Mouse (Mus musculus) right cerebral cortex, adult 18-20 months (tissue): ENCODE results near the gene Ccser1.

Experiments used
- DNase-seq: peaks from one replicate; pipeline ENCODE4 v3.0.0; 2022; ENCODE audit warnings: mixed read lengths

The Ccser1 gene

GRCm38 (mm10) chr6:61300975-61301374 is 120.9 kb downstream of the Ccser1 start:
- no peak for DNase-seq

- no peak for DNase-seq
Measured at GRCm38 (mm10) chr6:61301631-61302030, 121.5 kb downstream of the Ccser1 start.

- no peak for DNase-seq
Measured at GRCm38 (mm10) chr6:61311324-61312091, 131.4 kb downstream of the Ccser1 start.

GRCm38 (mm10) chr6:61315884-61316601 is 135.9 kb downstream of the Ccser1 start:
- DNase-seq = peak; percentile 69

- no peak for DNase-seq
Measured at GRCm38 (mm10) chr6:61320842-61321241, 140.7 kb downstream of the Ccser1 start.

GRCm38 (mm10) chr6:61322328-61322727 is 142.2 kb downstream of the Ccser1 start:
- no peak for DNase-seq

GRCm38 (mm10) chr6:61326131-61326530 is 146.0 kb downstream of the Ccser1 start:
- DNase-seq = no peak

- no peak for DNase-seq
Measured at GRCm38 (mm10) chr6:61328981-61329380, 148.9 kb downstream of the Ccser1 start.

- DNase-seq = no peak
Measured at GRCm38 (mm10) chr6:61329593-61330540, 149.7 kb downstream of the Ccser1 start.

GRCm38 (mm10) chr6:61334466-61334865 is 154.3 kb downstream of the Ccser1 start:
- DNase-seq = no peak

- peak; percentile 19 for DNase-seq
Measured at GRCm38 (mm10) chr6:61347045-61347838, 167.1 kb downstream of the Ccser1 start.

GRCm38 (mm10) chr6:61363722-61364121 is 183.6 kb downstream of the Ccser1 start:
- no peak for DNase-seq

- DNase-seq = peak; percentile 28
Measured at GRCm38 (mm10) chr6:61382526-61382925, 202.4 kb downstream of the Ccser1 start.

GRCm38 (mm10) chr6:61382991-61383390 is 202.9 kb downstream of the Ccser1 start:
- DNase-seq = no peak

- no peak for DNase-seq
Measured at GRCm38 (mm10) chr6:61387046-61387445, 206.9 kb downstream of the Ccser1 start.

GRCm38 (mm10) chr6:61427490-61427889 is 247.4 kb downstream of the Ccser1 start:
- DNase-seq = no peak

GRCm38 (mm10) chr6:61430881-61431725 is 251.0 kb downstream of the Ccser1 start:
- DNase-seq = no peak

GRCm38 (mm10) chr6:61431726-61431984 is 251.5 kb downstream of the Ccser1 start:
- DNase-seq = no peak

GRCm38 (mm10) chr6:61432167-61432566 is 252.0 kb downstream of the Ccser1 start:
- no peak for DNase-seq

- no peak for DNase-seq
Measured at GRCm38 (mm10) chr6:61432703-61433102, 252.6 kb downstream of the Ccser1 start.

- DNase-seq = no peak
Measured at GRCm38 (mm10) chr6:61438165-61438564, 258.0 kb downstream of the Ccser1 start.
